Mouse (Mus musculus) spleen, postnatal 4 days (tissue): ENCODE measurements at regions not wholly inside any gene's neighbourhood (a gene's known extent, or its start where the extent isn't known, plus 50 kb on each side); places are given as distances from the start of the nearest gene placed in this dataset.

Experiments
- DNase-seq, 2 experiments: peaks; one replicate each; pipeline ENCODE4 v3.0.0; 2022; ENCODE audit warnings: low spot score in 2 of 2

DNA sequence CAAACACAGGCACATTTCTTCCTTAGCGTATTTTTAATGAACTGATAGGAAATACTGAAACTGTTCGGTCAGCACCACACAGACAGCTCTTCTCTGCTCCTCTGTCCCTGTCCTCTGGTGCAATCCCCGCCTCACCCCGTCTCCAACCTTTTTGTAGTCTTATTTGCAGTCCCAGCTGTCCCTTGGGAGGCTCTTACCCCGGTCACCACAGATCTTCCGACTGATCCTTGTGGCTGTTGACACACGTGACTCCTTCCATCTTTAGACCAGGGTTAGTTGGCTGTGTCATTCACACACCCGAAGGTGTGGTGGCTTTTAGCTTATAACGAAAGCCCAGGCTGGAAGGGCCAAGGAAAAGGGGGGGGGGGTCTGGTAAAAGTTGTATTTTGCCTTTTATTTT, 56.4 kb downstream of the Cyp26a1 start:
- DNase-seq, result no peak

DNA sequence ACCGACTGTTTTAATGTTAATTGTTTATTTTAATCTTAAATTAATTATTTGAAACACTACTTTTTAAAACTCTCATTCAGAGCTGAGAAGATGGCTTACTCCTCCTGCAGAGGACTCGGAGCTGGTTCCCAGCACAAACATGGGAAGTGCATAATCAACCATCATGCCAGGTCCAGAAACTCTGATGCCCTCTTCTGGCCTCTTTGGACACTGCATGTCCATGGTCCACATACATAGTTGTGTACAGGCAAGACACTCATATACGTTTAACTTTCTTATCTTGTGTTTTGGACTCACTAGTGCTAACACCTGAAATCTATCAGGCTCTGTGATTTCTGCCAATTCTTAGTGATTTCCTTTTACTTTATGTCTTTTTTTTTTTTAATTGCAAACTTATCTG, 57.8 kb downstream of the Cyp26a1 start:
- DNase-seq, result no peak

DNA sequence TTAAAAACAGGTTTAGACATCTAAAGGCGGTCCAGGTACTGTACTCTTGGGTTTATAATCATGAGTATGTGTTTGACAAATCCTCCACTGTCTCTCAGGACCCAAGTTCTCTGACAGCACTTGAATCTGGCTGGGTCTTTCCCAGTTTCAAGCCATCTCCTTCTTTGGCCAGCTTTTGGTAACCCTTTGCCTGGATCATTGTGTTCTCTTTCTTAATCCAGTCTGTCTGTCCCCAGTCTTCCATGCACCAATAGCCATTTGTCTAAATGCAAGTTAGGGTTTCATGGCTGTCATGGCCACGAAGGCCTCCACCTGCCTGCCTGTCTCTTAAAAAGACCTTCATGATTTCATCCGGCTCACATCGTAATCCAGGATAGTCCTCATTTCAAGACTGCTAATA, 71.8 kb downstream of the Cyp26a1 start:
- no peak for DNase-seq

DNA sequence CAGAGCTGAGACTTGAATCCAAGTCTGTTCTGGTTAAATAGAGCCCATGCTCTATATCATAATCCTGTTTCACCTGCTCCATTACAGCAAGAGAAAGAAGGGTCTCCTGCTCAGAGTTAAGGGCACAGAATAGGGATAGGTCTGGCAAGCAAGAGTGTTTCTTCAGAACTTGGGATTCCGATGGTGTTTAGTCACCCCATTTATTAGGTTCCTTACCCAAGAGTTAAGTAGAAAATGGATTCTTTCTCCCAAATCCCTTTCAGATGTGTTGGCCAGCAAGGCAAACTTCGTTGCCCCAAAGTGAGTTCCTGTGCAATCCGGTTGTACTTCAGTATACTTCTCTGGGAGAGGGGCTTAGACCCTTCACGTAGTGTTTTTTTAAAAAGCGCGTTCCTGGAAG, 74.4 kb downstream of the Cyp26a1 start:
- DNase-seq, result no peak

DNA sequence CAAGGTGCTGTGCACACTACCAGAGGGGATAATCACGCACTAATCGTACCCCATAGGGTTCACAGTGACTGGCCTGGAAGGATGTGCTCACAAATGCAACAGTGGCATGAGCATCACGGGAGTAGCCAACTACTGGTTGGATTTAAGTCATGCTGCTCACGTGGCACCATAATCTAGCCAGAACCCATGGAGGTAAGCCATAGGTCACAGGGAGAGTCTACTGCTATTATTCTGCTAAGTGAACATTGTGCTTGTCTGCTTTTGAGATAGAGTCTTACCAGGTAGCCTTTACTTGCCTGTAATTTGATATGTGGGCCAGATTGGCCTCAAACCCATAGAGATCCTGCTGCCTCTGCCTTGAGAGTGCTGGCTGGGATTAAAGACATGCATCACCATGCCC, 77.0 kb downstream of the Cyp26a1 start:
- no peak for DNase-seq

DNA sequence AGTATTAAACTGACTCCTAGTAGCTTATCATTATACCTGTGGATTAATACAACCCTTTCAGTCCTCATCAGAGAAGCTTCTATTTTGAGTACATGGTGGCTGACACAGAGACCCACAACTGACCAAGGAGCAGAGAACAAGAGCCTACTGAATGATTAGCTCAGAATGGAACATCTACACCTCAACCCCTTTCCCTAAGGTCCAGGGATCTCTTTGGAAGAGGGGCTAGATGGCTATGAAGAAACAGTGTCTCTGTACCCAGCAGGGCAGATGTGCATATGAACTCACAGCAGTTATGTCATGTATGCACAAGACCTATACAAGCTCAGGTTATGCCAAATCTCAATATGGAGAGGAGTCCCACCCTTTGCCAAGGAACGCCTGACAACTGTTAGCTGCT, 77.4 kb downstream of the Cyp26a1 start:
- no peak for DNase-seq

DNA sequence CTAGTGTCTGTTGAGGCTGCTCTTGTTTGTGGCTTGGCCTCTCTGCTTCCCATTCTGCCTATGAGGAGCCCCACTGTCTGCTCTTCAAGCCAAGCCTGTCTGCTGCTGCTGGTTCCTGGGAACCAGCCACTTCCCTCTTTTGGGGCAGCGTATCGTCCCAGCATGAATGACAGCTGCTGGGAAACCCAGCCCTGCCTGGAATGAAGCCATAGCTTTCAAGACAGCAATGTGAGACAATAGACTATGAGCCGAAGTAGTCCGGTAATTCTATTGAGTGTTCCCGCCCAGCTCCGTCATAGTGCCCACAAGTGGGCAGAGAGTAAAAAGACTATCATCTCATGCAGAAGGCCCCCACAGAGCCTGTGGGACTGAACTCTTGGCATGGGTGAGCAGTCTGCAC, 80.4 kb downstream of the Cyp26a1 start:
- no peak for DNase-seq

DNA sequence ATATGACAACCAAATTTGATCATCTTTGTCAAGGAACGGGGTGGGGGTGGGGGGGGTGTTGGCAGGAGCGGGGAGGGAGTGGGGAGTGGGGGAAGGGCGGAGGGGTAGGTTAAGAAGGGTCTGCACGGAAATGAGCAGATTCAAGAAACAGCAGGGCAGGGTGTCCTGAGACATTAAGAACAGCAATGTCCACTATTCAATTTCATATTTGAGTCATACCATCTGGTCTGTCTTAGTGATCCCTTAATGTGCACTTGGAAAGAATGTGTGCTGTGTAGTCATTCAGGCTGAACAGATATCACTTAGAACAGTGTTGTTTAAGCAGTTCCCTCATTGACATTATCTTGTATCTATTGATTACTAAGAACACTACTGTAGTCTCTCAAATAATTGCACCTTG, 81.0 kb downstream of the Cyp26a1 start:
- DNase-seq, result no peak

DNA sequence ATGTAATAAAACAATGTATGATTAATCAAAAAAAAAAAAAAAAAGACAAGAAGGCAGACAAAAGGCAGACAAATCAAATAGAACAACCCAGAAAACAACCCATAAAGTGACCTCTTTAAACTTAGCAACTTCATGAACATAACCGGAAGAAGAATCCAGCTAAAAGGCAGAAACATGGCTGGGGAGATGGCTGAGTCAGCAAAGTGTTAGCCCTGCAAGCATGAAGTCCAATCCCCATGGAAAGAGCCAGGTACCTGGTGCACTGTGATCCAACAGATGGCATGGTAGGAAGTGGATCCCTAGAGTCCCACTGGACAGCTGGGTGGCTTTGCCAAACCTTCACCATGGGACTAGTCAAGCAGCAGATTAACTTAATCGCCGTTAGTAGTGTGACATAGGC, 90.9 kb downstream of the Cyp26a1 start:
- DNase-seq, result no peak

DNA sequence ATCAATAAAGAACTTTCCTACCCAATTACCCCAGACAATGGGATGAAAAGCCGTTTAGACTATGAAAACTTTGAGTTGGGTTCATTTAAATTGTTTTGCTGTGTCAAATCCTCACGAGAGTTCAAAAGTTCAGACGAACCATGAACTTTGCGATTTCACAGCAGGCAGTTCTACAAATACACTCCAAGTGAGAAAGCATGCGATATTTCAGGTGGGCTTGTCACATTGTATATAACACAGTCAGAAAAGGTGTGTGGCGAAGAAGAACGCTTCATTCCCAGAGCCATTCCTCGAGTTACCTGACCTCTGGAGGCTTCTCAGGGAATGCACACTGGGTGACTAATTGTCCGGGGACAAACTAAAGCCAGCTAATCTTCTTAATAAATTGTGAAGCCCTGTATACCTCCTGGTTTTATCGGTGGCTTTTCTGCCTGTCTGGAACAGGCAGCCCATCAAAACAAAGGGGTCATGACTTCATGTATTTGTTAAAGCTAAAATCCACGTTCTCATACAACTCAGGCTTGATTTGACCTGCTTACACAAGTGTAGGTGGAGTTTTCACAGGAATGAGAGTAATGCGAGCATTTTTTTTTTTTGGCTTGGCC, 92.1 kb downstream of the Cyp26a1 start:
- DNase-seq, result no peak

DNA sequence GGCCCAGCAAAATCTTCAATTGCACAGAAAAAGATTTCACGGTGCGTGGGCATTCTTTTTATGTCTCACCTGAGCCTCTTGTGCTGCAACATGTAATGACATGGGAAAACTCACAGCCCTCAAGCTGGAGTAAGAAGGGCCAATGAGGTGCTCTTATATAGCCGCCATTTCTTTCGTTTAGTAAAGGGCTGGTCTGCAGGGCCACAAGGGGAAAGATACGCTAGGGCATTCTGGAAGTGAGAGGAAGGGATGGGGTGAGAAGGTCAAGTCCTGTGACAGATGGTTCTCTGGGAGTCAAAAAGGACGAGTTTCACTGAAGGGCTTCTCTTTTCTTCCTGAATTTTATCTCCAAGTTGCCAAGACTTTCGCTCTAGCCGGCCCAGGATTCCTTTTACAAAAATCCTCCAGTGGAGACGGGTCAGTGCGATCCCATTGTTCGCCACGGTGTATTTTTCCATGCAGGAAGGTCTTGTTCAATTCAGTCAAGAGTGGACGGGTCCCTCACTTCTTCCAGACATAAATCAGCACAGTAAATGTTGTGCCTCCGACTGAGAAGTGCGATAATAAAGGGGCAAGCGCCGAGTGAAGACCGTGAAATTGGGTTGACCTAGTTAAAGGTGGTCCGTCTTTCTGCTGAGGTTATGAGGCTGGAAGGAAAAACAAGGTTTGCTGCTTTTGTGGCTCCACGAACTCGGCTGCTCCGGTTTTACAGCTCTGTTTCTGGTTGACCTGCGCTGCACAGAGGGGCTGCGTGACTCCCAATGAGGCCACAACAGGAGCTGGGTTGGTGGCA, 92.9 kb downstream of the Cyp26a1 start:
- DNase-seq, result no peak

DNA sequence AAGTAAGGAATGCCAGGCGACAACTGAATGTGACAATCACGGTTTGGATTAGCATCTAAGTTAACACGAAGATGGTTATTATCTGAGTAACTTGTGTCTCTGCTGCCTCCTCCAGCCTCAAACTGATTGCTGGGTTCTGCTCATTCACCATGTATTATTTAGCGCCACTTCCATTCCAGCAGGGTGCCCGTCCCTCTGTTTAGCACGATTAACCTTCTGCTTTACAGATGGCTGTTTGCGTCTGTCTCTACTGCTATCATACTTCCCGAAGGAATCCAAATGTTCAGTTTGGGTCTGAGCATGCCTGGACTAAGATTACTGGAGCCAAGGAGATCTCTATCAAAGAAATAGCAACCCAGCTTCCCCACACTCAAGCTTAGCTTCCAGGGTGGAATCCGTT, 95.6 kb downstream of the Cyp26a1 start:
- no peak for DNase-seq

DNA sequence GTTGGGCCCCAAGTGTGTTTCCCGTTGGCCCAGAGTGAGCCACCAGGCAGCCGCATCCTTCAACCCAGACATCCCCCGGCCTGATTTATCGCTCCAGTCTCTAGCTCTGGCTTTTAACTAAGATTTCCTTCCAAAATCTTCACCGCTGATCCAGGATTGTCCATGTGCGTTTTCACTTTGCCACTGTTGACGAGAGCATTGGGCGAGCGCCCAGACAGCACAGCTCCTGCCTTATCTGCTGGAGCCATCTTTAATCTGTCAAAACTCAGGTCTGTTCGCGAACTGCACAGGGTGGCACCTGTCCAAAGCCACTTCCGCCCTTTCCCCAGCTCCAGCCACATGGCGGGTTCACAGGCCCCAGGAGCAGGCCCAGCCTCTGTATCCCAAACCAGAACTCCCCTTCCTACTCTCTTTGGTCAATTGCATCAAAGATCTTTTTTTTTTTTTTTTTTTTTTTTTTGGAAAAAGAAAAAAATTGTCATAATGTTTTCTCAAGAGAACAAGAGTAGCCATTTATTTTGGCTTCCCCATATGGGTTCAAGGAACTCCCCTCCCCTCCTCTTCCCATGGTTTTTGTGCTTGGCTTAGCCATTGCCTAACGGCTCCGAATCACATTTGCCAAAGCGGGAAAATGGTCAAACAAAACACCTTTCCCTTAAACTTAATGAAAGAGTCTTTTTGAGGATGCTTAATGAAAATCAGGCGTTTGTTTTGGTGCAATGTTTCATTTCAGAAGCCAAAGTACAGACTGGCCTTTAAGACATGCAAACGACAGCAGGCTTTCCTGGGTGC, 98.2 kb downstream of the Cyp26a1 start:
- no peak for DNase-seq

DNA sequence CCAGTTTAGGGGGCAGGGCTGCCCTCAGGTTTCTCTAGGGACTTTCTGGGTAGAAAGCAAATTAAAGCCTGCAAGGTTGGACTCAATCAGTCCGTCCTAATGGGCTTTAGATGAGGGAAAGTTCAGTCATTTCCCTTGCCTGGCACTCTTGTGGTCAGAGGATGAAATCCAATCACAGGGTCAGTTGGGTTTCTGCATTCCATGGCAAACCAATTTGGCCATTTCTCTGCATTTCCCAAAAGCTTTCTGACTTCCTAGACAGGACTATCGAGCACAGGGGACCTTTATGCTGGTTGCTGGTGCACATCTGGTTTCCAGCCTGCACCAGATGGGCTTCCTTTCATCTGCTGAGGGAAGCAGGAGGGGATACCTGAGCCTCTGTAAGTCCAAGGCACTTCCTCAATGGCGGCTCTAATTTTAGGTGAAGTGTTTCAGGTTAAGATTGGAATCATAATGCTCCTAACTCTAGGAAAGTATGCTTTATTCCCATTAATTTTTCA, 102.6 kb downstream of the Cyp26a1 start:
- DNase-seq, result no peak

DNA sequence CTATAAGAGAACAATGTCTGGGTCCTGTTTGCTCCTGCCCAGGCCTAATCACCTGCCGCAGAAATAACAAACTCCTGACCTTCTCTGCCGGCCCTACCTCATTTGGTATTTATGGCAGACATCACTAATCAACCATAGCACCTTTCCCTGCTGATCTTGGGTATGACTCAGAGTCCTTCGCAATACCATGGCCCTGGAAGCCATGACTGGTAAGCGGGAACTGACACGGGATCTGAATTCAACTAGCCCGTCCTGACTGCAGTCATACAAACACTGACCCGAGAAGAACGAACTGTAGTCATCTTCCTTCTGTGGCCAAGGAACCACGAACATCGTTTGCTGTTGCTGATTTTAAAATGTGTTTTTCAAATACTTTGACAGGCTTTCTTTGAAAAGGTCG, 112.1 kb downstream of the Cyp26a1 start:
- no peak for DNase-seq

DNA sequence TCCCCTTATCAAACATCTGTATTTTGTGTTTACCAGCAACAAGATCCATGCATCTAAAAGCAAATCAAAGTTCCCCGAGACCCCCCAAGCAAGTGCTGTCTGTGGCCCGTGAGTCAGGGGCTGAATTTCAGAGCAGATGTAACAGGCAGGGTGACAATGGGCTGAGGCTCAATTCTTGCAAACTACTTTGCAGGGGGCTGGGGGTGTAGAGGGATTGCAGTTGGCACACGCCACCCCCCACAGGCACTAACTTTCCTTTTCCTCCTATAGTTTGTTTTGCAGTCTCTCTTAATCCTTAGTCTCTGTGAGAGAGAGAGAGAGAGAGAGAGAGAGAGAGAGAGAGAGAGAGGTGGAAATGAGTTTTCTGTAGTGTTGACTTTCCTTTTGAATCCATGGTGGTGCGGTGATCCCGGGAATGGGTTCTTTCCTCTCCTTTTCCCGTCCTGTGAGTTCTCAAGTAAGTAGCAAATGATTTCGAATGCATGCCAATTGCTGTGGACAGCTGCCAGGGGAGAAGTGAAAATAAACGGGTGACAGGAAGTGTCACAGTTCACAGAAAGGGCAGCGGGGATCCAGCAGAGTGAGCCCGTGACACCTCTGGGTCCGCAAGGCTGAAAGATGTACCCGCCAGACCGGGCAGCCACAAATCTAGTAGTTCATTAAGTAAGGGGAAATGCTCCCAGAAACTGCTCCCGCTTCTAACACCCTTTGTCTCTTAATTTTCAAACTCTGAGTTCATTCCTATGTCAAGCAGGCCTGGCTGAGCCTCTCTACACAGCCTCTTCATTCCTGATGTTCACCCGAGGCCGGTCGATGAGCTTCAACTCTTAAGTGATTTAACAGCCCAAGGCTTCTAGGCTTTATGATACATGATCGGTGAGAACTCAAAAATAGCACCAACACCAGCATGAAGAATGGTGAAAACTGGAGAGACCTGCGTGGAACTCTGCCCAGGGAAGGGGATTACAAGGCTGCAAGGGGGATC, 116.8 kb downstream of the Cyp26a1 start:
- peak; percentile 32 to 70 for DNase-seq

DNA sequence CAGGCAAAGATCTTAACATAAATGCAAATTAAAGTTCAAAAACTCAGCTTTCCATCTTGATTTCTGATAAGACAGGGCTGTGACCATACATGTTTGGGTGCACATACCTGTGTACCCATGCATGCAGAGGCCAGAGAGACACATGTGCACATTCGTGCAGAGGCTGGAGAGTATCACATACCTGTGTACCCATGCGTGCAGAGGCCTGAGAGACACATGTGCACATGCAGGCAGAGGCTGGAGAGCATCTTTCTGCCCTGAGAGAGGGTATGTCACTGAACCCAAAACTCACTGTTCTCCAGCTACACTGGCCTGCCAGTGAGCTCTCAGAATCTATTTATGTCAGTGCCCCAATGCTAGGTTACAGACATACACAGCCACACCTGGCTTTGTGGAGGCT, 118.0 kb downstream of the Cyp26a1 start:
- no peak for DNase-seq

DNA sequence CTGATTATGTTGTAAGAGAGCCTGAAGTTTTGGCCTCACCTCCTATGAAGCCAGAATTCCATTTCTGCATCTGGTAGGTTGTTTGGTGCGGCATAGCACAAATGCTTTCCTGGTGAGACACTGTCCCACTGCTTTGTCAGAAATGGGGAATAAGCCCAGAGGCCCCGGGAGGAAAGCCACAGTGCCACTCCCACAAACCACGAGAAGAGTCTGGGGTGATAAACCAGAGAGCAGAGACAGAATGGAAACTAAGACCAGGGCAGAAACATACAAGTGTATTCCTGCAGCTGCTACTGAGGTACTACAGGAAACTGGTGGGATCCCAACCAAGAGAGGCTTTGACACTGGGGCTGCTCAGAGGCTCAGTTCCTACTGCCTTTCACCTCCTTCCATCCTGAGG, 123.6 kb downstream of the Cyp26a1 start:
- DNase-seq, result no peak

DNA sequence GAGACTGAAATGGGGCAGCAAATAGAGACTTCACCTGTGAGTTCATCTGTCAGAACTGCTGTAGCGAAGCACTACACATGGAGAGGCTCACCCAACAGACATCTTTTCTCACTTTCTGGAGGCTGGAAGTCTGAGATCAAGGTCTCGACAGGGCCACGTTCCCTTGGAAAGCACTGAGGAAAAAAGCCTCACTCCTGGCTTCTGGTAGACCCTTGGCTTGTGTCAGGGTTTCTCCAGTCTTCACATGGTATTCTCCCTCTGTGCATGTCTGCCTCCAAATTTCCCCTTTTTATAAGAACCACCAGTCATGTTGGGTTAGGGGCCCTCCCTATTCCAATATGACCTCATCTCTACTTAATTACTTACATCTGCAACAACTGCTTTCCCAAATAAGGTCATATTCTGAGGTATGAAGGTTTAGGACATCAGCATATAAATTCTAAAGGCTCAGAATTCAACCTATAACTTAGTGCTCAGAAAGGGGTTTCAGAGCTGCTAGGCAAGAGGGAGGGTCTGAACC, 124.1 kb downstream of the Cyp26a1 start:
- DNase-seq, result no peak

DNA sequence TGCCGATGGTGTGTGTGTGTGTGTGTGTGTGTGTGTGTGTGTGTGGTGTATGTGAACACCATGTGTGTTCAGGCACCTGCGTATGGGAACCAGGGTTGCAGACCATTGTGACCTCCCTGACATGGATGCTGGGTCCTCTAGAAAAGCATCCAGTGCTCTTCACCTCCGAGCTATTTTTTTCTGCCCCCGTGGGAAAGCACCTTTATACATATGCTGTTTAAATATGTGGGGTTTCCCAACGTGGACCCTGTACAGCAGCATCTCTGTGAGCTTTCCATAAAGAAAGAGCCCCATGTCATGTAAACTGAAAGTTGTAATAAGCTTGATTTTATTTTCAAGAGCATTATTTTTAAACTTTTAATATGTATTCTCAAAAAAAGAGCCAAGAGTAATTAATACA, 126.6 kb downstream of the Cyp26a1 start:
- DNase-seq, result no peak

DNA sequence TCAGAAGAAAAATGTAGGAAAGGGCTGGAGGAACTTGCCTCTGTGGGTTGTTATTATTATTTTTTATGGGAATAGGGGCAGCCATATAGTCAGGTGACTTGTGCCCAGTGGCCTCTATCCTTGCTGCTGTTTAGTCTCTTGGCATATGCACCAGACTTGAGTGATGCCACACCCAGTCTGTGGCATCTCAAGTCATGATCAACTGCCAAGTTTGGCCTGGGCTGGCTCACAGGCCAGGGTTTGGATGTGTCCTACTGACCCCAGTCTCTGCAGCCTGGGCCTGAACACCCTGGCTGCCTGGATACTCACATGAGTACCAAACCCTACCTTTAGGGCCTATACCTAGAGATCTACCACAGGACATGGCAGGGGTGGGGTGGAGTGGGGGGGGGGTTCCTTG, 133.8 kb downstream of the Cyp26a1 start:
- no peak for DNase-seq
